Mouse (Mus musculus): ENCODE measurements around the gene Gapvd1.

DNA sequence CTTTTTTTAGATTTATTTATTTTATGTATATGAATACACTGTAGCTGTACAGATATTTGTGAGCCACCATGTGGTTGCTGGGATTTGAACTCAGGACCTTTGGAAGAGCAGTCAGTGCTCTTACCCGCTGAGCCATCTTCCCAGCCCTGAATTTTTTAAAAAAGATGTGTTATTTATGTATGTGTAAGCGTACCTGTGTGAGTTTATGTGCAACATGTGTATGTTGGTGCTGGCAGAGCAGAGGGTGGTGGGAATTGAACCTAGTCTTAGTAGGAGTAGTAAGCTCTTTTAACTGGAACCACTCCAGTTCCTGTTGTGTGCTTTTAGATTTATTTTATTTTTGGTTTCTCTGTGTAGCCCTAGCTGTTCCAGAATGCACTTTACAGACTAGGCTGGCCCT lies 49.1 kb upstream of the Gapvd1 start:
- TF ChIP-seq CHD2 (IDR thresholded peaks at IDR 0.05; ENCODE audit: low read depth, low read length) (no peak), ZC3H11A (IDR thresholded peaks at IDR 0.05; ENCODE audit: borderline replicate concordance, low read depth, low read length) (no peak), ZNF384 (IDR thresholded peaks at IDR 0.05; ENCODE audit: low read depth, low read length) (no peak)

Measured in ES-E14 (cell line).